Mouse (Mus musculus) limb, embryonic 13.5 days (tissue): ENCODE measurements at regions not wholly inside any gene's neighbourhood (a gene's known extent, or its start where the extent isn't known, plus 50 kb on each side); places are given as distances from the start of the nearest gene placed in this dataset.

Experiments used
- ATAC-seq: fragments of 200-750 bp; cut with Nextera tagmentation; 2 replicates; pipeline ENCODE4 v1.8.0; 2017; ENCODE audit warnings: low read depth, moderate number of reproducible peaks, moderate TSS enrichment; ENCODE audit not compliant: low FRiP score
- H3K27ac ChIP-seq: fragments of 300-500 bp; sonication (generic); 2 replicates; pipeline ENCODE4 v1.5.1; 2015; ENCODE audit warnings: inconsistent platforms, mild to moderate bottlenecking, moderate library complexity
- H3K27me3 ChIP-seq: fragments of 300-500 bp; sonication (generic); 2 replicates; pipeline ENCODE4 v1.6.1; 2015; ENCODE audit warnings: mild to moderate bottlenecking, inconsistent platforms
- H3K36me3 ChIP-seq: fragments of 300-500 bp; sonication (generic); 2 replicates; pipeline ENCODE4 v1.6.1; 2015; ENCODE audit warnings: inconsistent platforms, mild to moderate bottlenecking, moderate library complexity
- H3K4me1 ChIP-seq: fragments of 300-500 bp; sonication (generic); 2 replicates; pipeline ENCODE4 v1.6.1; 2015; ENCODE audit warnings: inconsistent platforms
- H3K4me2 ChIP-seq: fragments of 300-500 bp; sonication (generic); replicated peaks from 2 replicates; pipeline ENCODE4 v1.6.1; 2015; ENCODE audit warnings: inconsistent platforms, mild to moderate bottlenecking, moderate library complexity
- H3K4me3 ChIP-seq: fragments of 300-500 bp; sonication (generic); 2 replicates; pipeline ENCODE4 v1.5.1; 2015; ENCODE audit warnings: moderate library complexity, mild to moderate bottlenecking, inconsistent platforms
- H3K9ac ChIP-seq: fragments of 300-500 bp; sonication (generic); 2 replicates; pipeline ENCODE4 v1.6.1; 2015; ENCODE audit warnings: mild to moderate bottlenecking, inconsistent platforms
- H3K9me3 ChIP-seq: fragments of 300-500 bp; sonication (generic); 2 replicates; pipeline ENCODE4 v1.6.1; 2016; ENCODE audit warnings: inconsistent platforms
- WGBS: fragments of 180-500 bp; shearing (Covaris S2); methylation state at CpG from one replicate; pipeline ENCODE4 v1.1.7; 2015; 5-methylcytosine and 5-hydroxymethylcytosine counted together

DNA sequence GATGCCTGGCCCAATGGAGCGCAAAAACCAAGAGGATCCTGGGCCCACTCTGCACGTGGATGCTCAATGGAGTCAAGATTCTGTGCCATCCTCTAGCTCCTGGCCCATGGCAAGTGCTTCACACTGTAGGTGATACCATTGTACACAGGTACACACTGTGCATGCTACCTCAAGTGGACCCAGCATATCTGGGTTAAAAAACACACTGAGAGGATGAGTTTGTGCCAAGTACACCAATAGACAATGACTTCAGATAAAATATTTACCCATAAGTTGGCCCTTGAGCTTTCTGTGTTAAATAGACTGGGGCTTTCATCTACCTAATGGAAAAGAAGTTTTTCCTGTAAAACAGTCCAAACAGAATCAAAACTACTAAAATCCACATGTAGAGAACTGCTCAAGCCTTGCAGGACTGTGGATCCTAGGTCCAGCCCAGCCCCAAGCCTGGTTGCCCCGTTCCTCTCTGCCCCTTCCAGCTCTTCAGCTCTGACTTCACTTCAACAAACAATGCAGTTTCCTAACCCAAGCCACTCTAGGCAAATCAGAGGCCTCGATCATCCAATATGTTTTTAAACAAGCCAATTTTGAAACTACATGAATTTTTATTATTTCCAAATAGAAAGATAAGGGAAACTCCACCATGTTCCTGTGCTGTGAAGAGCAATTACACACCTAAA is 247.5 kb downstream of the Mreg start:
- Histone ChIP-seq H3K27ac (no peak overlapping the region), H3K36me3 (no peaks in the 10 kb centered on the region), H3K4me3 (no peak overlapping the region), H3K9ac (no peak overlapping the region), H3K4me2 (no peak overlapping the region), H3K4me1 (no peaks in the 10 kb centered on the region), H3K27me3 (no peaks in the 10 kb centered on the region), H3K9me3 (no peaks in the 10 kb centered on the region)
- no peak for ATAC-seq
- WGBS, result 87% methylated on average over 4 of the region's 4 CpGs

DNA sequence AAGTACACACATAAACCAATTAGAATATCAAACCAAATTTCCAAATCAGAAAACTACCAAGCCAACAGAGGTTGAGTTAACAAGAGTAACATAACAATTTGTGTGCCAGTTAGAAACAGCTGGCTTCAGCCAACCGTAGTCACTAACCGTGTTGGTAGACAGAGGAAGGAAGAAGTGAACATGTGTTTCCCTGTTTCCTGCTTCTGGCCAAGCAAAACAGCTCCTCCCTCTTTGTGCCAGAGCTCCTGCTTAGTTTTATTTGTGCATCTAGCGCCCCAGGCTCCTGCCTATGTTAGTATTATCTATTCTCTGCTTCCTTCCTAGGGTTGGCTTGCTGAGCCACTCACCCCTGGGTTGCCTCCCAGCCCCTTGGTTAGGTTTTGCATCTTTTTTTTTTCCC is 255.2 kb downstream of the Mreg start:
- Histone ChIP-seq H3K4me2 (no peak overlapping the region), H3K4me1 (no peaks in the 10 kb centered on the region; the same call in 1 of the 2 replicates), H3K36me3 (no peaks in the 10 kb centered on the region), H3K9ac (no peak overlapping the region), H3K27me3 (no peaks in the 10 kb centered on the region), H3K4me3 (no peak overlapping the region), H3K27ac (no peak overlapping the region), H3K9me3 (no peaks in the 10 kb centered on the region)
- 58% methylated on average over 3 of the region's 3 CpGs for WGBS
- ATAC-seq, result no peak

DNA sequence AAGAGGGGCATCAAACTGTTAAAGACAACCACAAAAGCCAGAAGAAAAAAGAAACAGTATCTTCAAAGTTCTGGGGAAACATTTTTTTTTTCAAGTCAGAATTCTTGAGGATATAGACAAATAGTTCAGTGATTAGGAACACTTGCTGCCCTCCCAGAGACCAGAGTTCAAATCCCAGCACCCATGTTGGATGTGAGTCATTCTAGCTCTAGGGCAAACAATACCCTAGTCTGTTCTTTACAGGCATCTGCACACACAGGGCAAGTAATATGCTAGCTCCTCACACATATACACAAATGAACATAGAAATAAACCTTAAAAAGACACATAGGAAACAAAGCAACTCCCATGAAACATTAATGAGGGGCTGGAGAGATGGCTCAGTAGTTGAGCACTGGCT is 256.8 kb downstream of the Mreg start:
- no peaks in the 10 kb centered on the region for H3K36me3 ChIP-seq
- no peak overlapping the region for H3K9ac ChIP-seq
- no peak overlapping the region for H3K4me3 ChIP-seq
- H3K27me3 ChIP-seq, result no peaks in the 10 kb centered on the region
- H3K4me2 ChIP-seq, result no peak overlapping the region
- no peak overlapping the region for H3K27ac ChIP-seq
- no peaks in the 10 kb centered on the region; the same call in 1 of the 2 replicates for H3K4me1 ChIP-seq
- no peaks in the 10 kb centered on the region for H3K9me3 ChIP-seq
- no peak for ATAC-seq

DNA sequence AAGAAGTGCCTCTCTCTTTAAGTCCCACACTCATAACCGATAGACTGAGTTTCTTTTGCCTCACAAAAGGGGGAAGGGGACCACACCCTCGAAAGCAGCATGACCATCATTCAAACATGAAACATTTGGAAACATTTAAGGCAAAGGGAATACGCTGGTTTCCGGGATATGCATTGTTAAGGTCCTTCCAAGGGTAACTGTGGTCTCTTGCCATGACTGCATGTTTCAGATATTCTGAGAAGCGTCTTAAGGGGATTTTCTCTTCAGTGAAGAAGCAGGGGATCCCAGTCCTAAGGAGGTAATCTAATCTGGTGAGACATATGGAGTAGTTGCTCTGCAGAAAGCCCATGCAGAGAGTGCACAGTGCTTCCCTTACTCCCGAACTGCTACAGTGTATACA is 258.8 kb downstream of the Mreg start:
- Histone ChIP-seq H3K4me3 (no peak overlapping the region), H3K4me2 (no peak overlapping the region), H3K36me3 (no peaks in the 10 kb centered on the region), H3K4me1 (no peaks in the 10 kb centered on the region; the same call in 1 of the 2 replicates), H3K27me3 (no peaks in the 10 kb centered on the region), H3K9me3 (no peaks in the 10 kb centered on the region), H3K27ac (no peak overlapping the region), H3K9ac (no peak overlapping the region)
- ATAC-seq, result peak; percentile 44; the same call in 1 of the 2 replicates
- 53% methylated on average over 6 of the region's 6 CpGs for WGBS

DNA sequence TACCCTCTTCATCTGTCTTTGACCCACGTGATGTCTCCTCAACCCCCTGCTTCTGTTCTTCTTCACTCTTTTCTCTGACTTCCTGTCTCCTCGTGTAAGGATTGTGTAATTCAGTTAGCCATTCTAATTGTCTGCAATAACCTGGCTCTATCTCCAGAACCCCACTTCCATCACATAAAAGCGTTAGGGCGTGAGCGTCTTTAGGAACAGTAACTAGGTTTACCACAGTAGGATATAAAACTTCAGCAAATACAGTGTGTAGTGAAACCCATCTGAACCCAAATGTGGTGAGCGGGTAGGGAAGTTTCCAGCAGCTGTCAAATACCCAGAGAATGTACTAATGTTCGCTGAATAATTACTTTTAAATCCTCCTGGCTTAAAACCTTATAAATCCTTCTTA is 262.6 kb downstream of the Mreg start:
- H3K36me3 ChIP-seq, result no peaks in the 10 kb centered on the region
- ATAC-seq, result no peak
- no peak overlapping the region for H3K9ac ChIP-seq
- no peak overlapping the region for H3K4me3 ChIP-seq
- WGBS, result 56% methylated on average over 7 of the region's 7 CpGs
- H3K4me2 ChIP-seq, result no peak overlapping the region
- no peaks in the 10 kb centered on the region for H3K27me3 ChIP-seq
- H3K4me1 ChIP-seq, result peaks cover 4% of the 10 kb centered on the region; the same call in 1 of the 2 replicates
- H3K9me3 ChIP-seq, result no peaks in the 10 kb centered on the region
- H3K27ac ChIP-seq, result no peak overlapping the region

DNA sequence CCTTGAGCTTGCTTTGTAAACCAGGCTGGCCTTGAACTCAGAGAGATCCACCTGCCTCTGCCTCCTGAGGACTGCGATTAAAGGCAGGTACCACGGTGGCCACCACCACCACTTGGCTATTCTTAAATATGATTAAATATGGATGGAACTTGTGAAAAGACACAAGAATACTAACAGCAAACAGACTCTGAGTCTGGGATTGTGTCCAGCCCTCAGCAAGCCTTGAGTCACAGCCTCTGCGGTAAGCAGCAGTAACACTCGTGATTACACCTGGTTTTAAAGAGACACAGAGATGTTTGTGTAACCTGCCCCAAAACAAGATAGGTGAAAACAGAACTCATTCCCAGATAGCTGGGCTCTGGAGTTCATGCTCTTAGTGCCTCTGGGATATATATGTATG is 263.4 kb downstream of the Mreg start:
- no peak for ATAC-seq
- no peak overlapping the region for H3K4me2 ChIP-seq
- H3K9me3 ChIP-seq, result no peaks in the 10 kb centered on the region
- H3K36me3 ChIP-seq, result no peaks in the 10 kb centered on the region
- H3K27ac ChIP-seq, result no peak overlapping the region
- 89% methylated on average over 4 of the region's 4 CpGs for WGBS
- H3K4me3 ChIP-seq, result no peak overlapping the region
- H3K27me3 ChIP-seq, result no peaks in the 10 kb centered on the region
- peaks cover 4% of the 10 kb centered on the region; the same call in 1 of the 2 replicates for H3K4me1 ChIP-seq
- no peak overlapping the region for H3K9ac ChIP-seq

DNA sequence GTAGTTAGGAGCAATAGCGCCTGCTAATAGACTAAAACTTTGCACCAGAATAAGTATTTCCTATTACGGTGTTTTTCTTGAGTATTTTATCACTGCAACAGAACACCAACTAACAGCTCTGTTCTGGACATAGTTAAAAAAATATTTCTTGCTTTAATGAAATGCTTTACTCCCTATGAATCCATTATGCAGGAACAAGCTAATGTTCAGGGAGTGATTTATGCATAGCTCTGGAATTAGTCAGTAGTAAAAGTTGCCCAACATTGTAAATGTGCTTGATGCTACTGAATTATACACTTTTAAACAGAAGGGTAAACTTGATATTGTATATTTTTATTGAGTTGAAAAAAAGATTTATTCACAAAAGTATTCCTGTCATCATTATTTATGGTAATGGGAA is 264.6 kb downstream of the Mreg start:
- H3K36me3 ChIP-seq, result no peaks in the 10 kb centered on the region

DNA sequence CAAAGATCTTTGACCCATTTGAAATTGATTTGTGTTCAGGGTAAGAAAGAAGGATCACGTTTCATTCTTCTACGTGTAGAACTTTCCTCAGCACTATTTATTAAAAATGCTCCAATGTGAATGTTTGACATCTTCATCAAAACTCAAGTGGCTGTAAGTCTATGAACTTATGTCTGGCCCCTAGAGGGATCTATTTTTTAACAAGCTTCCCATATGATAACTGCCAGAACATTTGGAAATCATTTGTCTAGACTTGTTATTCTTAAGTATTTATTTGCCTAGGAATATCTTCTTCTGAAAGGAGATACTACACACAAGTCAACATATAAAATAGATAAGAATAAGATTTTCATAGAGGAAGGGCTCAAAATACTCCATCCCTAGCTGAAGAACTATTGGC is 265.2 kb downstream of the Mreg start:
- Histone ChIP-seq H3K9me3 (no peaks in the 10 kb centered on the region), H3K27ac (no peak overlapping the region), H3K27me3 (no peaks in the 10 kb centered on the region), H3K36me3 (no peaks in the 10 kb centered on the region), H3K4me3 (no peak overlapping the region), H3K4me2 (no peak overlapping the region), H3K9ac (no peak overlapping the region), H3K4me1 (0 out of 2 replicates have a peak, but pooled peaks cover 4% of the 10 kb centered on the region)
- WGBS, result 38% methylated on average over 2 of the region's 2 CpGs
- no peak for ATAC-seq

More for the DNA sequence above, 264.6 kb downstream of the Mreg start:
- no peak overlapping the region for H3K9ac ChIP-seq
- H3K9me3 ChIP-seq, result no peaks in the 10 kb centered on the region
- H3K4me1 ChIP-seq, result 0 out of 2 replicates have a peak, but pooled peaks cover 4% of the 10 kb centered on the region
- no peak overlapping the region for H3K4me2 ChIP-seq
- no peak overlapping the region for H3K4me3 ChIP-seq
- H3K27ac ChIP-seq, result no peak overlapping the region
- ATAC-seq, result no peak
- WGBS, result 62% methylated on average over 2 of the region's 2 CpGs
- H3K27me3 ChIP-seq, result no peaks in the 10 kb centered on the region

DNA sequence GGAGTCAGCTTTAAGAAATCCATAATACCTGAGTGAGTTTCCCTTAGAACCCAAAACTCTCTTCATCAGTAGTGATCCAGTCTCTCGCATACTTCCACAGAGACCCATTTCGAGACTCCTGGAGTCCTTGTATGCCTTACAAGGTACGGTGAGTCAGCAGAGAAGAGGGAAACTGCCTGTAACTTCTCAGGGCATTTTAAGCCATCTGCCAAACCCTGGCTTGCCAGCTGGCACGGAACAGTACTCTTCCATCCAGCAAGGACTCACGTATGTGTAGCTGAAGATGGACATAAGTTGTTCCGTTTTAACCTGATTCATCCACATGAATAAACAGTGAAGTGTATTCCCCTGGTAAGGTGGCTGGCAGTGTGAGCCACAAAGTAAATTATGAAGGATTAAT is 267.0 kb downstream of the Mreg start:
- Histone ChIP-seq H3K4me2 (no peak overlapping the region), H3K36me3 (no peaks in the 10 kb centered on the region), H3K4me3 (no peak overlapping the region), H3K9ac (no peak overlapping the region), H3K27ac (no peak overlapping the region), H3K4me1 (0 out of 2 replicates have a peak, but pooled peaks cover 4% of the 10 kb centered on the region), H3K9me3 (no peaks in the 10 kb centered on the region), H3K27me3 (no peaks in the 10 kb centered on the region)
- no peak for ATAC-seq
- WGBS, result 83% methylated on average over 6 of the region's 6 CpGs

DNA sequence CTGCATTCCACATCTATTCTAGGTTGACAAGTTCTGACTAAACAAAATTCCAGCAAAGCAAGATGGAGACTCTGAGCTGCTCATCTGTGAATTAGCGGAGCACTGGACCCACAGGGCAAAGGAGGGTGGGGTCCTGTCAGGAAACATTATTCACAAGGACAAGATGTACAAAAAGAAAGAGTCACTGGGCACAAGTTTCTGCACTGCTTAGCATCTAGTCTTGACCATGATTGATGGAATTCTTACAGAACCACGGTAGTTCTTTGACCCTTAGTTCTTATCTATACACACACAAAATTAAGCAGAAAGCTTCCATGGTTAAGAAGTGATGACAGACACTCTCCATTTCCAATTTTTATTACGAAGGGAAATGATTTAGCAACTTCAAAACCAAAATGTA is 267.6 kb downstream of the Mreg start:
- no peaks in the 10 kb centered on the region for H3K9me3 ChIP-seq
- no peak overlapping the region for H3K27ac ChIP-seq
- H3K4me3 ChIP-seq, result no peak overlapping the region
- 0 out of 2 replicates have a peak, but pooled peaks cover 4% of the 10 kb centered on the region for H3K4me1 ChIP-seq
- no peaks in the 10 kb centered on the region for H3K36me3 ChIP-seq
- no peak for ATAC-seq
- H3K9ac ChIP-seq, result no peak overlapping the region
- 56% methylated on average over 3 of the region's 3 CpGs for WGBS
- no peak overlapping the region for H3K4me2 ChIP-seq
- no peaks in the 10 kb centered on the region for H3K27me3 ChIP-seq

DNA sequence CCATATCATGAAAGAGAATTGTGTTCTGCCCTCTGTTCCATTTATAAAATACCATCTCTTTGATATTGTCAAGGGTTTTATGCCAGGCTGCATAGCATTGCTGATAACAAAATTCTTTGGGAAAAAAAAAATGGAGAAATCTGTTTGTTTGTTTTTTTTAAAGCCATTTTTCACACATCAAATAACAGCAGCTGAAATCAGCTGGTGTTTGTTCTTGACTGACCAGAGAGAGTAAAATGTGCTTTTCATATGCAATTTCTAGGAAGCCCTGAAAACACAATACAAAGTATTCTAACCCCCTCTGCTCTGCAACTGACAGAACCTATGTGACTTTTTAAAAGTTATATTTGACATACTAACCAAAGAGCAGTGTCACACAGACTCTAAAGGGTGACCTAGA is 270.0 kb downstream of the Mreg start:
- Histone ChIP-seq H3K4me1 (peaks cover 17% of the 10 kb centered on the region), H3K9ac (no peak overlapping the region), H3K9me3 (no peaks in the 10 kb centered on the region), H3K27me3 (no peaks in the 10 kb centered on the region), H3K4me3 (no peak overlapping the region), H3K4me2 (no peak overlapping the region), H3K36me3 (no peaks in the 10 kb centered on the region), H3K27ac (no peak overlapping the region)
- no peak for ATAC-seq

DNA sequence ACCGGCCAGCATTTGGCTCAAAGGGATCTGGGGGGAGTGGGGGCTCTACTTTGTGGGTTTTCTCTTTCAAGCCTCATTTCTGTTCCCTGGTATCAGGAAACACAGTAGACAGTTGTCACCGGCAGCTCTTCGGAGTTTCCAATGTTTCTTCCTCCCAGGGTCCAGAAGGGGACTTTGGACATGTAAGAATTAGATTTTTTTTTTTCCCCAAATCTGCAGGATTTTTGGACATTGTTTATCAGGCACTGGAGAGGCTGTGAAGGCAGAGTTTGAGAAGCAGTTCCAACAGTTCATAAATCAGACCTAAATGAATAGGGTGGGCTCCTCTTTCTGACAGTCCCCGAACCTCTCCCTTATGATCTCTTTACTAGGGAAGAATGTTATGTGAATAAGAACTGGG is 270.4 kb downstream of the Mreg start:
- ATAC-seq, result no peak
- WGBS, result 71% methylated on average over 4 of the region's 4 CpGs

DNA sequence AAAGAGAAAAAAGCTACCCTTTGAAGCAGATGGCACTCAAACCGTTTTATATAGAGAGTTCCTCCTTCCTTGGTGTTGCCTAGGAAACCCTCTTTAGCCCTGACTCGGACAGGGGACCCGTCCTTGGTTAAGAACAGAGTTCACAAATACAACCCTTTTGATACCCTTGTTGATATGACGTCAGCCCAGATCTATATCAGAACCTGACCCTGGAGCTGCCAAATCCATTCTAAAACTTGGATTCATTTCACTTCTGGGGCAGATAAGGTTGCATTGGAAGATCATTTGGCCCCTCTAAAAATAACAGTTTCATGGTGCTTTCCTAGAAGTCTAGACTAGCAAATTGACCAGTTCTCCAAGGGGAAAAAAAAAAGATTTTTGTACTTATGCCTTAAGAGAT is 271.2 kb downstream of the Mreg start:
- H3K36me3 ChIP-seq, result no peaks in the 10 kb centered on the region
- no peak overlapping the region for H3K4me3 ChIP-seq
- 76% methylated on average over 4 of the region's 4 CpGs for WGBS
- no peaks in the 10 kb centered on the region for H3K9me3 ChIP-seq
- peaks cover 28% of the 10 kb centered on the region for H3K4me1 ChIP-seq
- ATAC-seq, result no peak
- H3K4me2 ChIP-seq, result no peak overlapping the region
- H3K27me3 ChIP-seq, result no peaks in the 10 kb centered on the region
- no peak overlapping the region for H3K9ac ChIP-seq
- no peak overlapping the region for H3K27ac ChIP-seq

More for the DNA sequence above, 270.4 kb downstream of the Mreg start:
- Histone ChIP-seq H3K4me2 (no peak overlapping the region), H3K4me1 (peaks cover 21% of the 10 kb centered on the region), H3K27me3 (no peaks in the 10 kb centered on the region), H3K9me3 (no peaks in the 10 kb centered on the region), H3K36me3 (no peaks in the 10 kb centered on the region), H3K27ac (no peak overlapping the region), H3K9ac (no peak overlapping the region), H3K4me3 (no peak overlapping the region)
